Mouse (Mus musculus) kidney, embryonic 16.5 days (tissue): ENCODE data around the gene Hoxd11. TPM values are rescaled to one million over a fixed set of nuclear protein-coding genes. Genes with fewer than 3 reads are reported as not detected.

Experiments
- ATAC-seq: fragments of 200-750 bp; cut with Nextera tagmentation; 2 replicates; pipeline ENCODE4 v1.8.0; 2017; ENCODE audit warnings: moderate TSS enrichment; ENCODE audit not compliant: low FRiP score, low TSS enrichment
- H3K27ac ChIP-seq: fragments of 300-500 bp; sonication (generic); 2 replicates; pipeline ENCODE4 v1.5.1; 2014; ENCODE audit warnings: low read length
- H3K27me3 ChIP-seq: fragments of 300-500 bp; sonication (generic); 2 replicates; pipeline ENCODE4 v1.6.1; 2014; ENCODE audit warnings: low read length, control low read depth, mixed read lengths; ENCODE audit not compliant: insufficient read depth
- H3K36me3 ChIP-seq: fragments of 300-500 bp; sonication (generic); 2 replicates; pipeline ENCODE4 v1.6.1; 2014; ENCODE audit warnings: low read length, control low read depth, mixed read lengths; ENCODE audit not compliant: insufficient read depth
- H3K4me1 ChIP-seq: fragments of 300-500 bp; sonication (generic); 2 replicates; pipeline ENCODE4 v1.6.1; 2014; ENCODE audit warnings: low read length, control low read depth, mixed read lengths; ENCODE audit not compliant: insufficient read depth
- H3K4me2 ChIP-seq: fragments of 300-500 bp; sonication (generic); replicated peaks from 2 replicates; pipeline ENCODE4 v1.6.1; 2014; ENCODE audit warnings: low read depth, low read length
- H3K4me3 ChIP-seq: fragments of 300-500 bp; sonication (generic); 2 replicates; pipeline ENCODE4 v1.5.1; 2014; ENCODE audit warnings: mild to moderate bottlenecking, low read length
- H3K9ac ChIP-seq: fragments of 300-500 bp; sonication (generic); replicated peaks from 2 replicates; pipeline ENCODE4 v1.6.1; 2014; ENCODE audit warnings: low read length
- H3K9me3 ChIP-seq: fragments of 300-500 bp; sonication (generic); 2 replicates; pipeline ENCODE4 v1.6.1; 2016; ENCODE audit warnings: low read length, control low read depth
- WGBS: fragments of 180-500 bp; shearing (Covaris S2); extraction: QIAGEN DNeasy Blood & Tissue Kit; methylation state at CpG from one replicate; pipeline ENCODE4 v1.1.7; 2014; 5-methylcytosine and 5-hydroxymethylcytosine counted together
- polyA plus RNA-seq: library from polyadenylated mRNA; unstranded; fragments of >200 nt; fragmentation: Nextera tagmentation; extraction: Ambion mirVana; gene quantifications from 2 replicates; pipeline ENCODE4 v1.2.1, GENCODE M21; 2015

Gene Hoxd11
- polyA plus RNA-seq, 1 experiment from 2014 or later: 13.9 TPM

DNA sequence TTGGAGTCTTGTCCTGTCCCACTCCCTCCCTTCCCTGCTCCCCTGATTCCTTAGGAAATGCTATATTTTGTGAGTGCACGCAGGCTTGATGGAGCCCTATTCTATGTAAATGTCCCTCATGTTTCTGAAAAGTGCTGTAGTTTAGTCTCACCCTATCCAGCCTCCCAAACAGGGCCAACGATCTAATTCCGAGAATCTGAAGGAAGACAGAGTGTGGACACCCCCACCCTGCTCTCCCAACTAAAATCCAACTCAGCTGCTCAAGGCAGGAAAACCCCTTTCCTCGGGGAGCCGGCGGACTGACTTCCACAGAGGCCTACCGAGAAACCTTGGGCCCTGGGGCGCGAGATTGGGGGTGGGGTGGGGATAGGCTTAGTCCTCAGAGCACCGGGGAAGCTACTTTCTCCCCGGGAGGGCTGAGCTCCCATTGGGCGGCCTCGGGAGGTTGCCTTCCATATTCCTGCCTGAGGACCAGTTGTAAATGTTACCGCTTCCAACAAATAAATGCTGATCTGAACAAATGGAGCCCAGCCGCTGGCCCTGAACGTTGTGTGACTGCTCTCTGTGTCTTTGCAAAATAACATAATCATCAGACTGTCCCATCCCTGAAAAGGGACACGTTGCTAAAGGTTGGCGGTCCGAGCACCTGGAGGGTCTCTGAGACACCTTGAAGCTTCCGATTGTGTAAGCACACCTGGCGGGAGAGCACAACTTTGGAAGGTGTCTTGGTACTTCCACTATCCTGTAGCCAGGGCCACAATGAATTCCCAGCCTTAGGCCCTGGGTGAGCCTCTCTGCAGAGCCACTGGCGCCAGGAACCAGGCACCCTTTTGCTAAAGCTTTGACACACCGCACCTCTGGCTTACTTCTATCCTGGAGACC lies 20.5 kb downstream of the Hoxd11 start:
- Histone ChIP-seq H3K27ac (peak overlapping the region; percentile 99), H3K9me3 (no peaks in the 10 kb centered on the region), H3K4me2 (peak overlapping the region; percentile 80), H3K27me3 (no peaks in the 10 kb centered on the region), H3K9ac (peak overlapping the region; percentile 99), H3K4me3 (peak overlapping the region; percentile 82), H3K36me3 (no peaks in the 10 kb centered on the region), H3K4me1 (peaks cover 49% of the 10 kb centered on the region)
- ATAC-seq: no peak
- WGBS: 11% methylated on average over 23 of the region's 23 CpGs

DNA sequence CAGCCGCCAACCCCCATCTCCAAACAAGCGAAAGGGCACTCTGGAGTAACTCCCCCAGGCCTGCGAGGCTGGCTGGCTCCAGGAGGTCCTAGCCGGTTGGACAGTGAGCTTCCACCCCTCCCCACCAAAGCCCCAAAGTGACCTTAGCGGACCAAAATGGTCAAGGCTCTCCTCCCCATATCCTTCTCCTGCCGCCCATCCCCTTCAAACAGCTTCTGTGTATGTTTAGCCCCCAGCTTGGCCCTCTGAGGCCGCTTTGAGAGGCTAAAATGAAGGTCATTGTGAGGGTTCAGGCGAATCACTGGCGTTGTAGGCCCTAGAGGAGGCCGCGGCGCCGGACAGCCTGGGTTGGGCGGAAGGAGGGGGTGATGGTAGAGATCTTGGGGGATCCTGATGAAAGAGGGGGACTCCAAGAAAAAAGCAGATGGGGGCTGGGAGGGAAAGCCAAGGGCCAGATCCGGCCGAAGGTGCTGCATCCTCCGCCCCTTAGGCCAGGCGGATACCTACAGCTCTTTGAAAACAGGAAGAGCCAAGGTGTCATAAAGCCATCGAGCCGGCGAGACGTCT lies 21.3 kb downstream of the Hoxd11 start:
- peak overlapping the region; percentile 99 for H3K9ac ChIP-seq
- H3K4me1 ChIP-seq: peaks cover 43% of the 10 kb centered on the region
- H3K4me2 ChIP-seq: peak overlapping the region; percentile 80

GRCm38 (mm10) chr2:74701949-74702819 lies 22.8 kb downstream of the Hoxd11 start:
- peak overlapping the region; percentile 17 for H3K4me3 ChIP-seq
- no peak for ATAC-seq
- 14% methylated on average over 17 of the region's 17 CpGs for WGBS

More for the DNA sequence above, 21.3 kb downstream of the Hoxd11 start:
- peak overlapping the region; percentile 82 for H3K4me3 ChIP-seq
- no peaks in the 10 kb centered on the region for H3K27me3 ChIP-seq
- peak overlapping the region; percentile 99 for H3K27ac ChIP-seq
- WGBS: 9% methylated on average over 22 of the region's 22 CpGs
- H3K36me3 ChIP-seq: no peaks in the 10 kb centered on the region
- no peaks in the 10 kb centered on the region for H3K9me3 ChIP-seq
- 0 out of 2 replicates have a peak, but pooled peaks have one; percentile 5 for ATAC-seq

DNA sequence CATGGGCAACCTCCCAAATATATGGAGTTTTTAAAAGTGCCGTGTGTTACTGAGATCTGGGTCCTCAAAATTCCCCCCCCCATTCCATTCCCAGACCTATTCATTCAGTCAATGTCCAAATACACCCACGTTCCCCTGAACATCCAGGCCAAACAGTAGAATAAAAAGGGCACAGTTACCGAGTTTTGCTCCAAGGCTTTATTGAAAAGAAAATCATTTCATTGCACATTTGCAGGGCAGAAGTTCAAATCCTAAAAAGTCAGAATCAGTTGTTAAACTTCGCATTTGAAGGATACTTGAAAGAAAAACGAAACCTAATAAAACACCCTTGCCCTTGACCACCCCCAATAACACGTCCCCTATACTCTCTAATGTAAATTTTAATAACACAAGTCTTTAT lies 23.5 kb downstream of the Hoxd11 start:
- Histone ChIP-seq H3K9me3 (no peaks in the 10 kb centered on the region), H3K4me3 (peak overlapping the region; percentile 8), H3K4me1 (peaks cover 33% of the 10 kb centered on the region; the same call in 1 of the 2 replicates), H3K27me3 (no peaks in the 10 kb centered on the region), H3K27ac (peak overlapping the region; percentile 41; the same call in 1 of the 2 replicates), H3K9ac (no peak overlapping the region; the same call in 1 of the 2 replicates), H3K4me2 (peak overlapping the region; percentile 72), H3K36me3 (no peaks in the 10 kb centered on the region)
- WGBS: 38% methylated on average over 6 of the region's 6 CpGs
- no peak for ATAC-seq

More at GRCm38 (mm10) chr2:74701949-74702819, 22.8 kb downstream of the Hoxd11 start:
- peak overlapping the region; percentile 53; the same call in 1 of the 2 replicates for H3K9ac ChIP-seq
- H3K36me3 ChIP-seq: no peaks in the 10 kb centered on the region
- peaks cover 27% of the 10 kb centered on the region; the same call in 1 of the 2 replicates for H3K4me1 ChIP-seq
- peak overlapping the region; percentile 80 for H3K27ac ChIP-seq
- H3K27me3 ChIP-seq: no peaks in the 10 kb centered on the region
- H3K9me3 ChIP-seq: no peaks in the 10 kb centered on the region
- H3K4me2 ChIP-seq: peak overlapping the region; percentile 72

- H3K9me3 ChIP-seq: no peaks in the 10 kb centered on the region
- peaks cover 33% of the 10 kb centered on the region; the same call in 1 of the 2 replicates for H3K4me1 ChIP-seq
- peak overlapping the region; percentile 72 for H3K4me2 ChIP-seq
- peak overlapping the region; percentile 78 for H3K4me3 ChIP-seq
- no peaks in the 10 kb centered on the region for H3K27me3 ChIP-seq
- peak overlapping the region; percentile 99 for H3K9ac ChIP-seq
- peak overlapping the region; percentile 100 for H3K27ac ChIP-seq
- ATAC-seq: no peak
- WGBS: 19% methylated on average over 10 of the region's 10 CpGs
- H3K36me3 ChIP-seq: no peaks in the 10 kb centered on the region
These were observed 24.0 kb downstream of the Hoxd11 start for GRCm38 (mm10) chr2:74703317-74703716.

DNA sequence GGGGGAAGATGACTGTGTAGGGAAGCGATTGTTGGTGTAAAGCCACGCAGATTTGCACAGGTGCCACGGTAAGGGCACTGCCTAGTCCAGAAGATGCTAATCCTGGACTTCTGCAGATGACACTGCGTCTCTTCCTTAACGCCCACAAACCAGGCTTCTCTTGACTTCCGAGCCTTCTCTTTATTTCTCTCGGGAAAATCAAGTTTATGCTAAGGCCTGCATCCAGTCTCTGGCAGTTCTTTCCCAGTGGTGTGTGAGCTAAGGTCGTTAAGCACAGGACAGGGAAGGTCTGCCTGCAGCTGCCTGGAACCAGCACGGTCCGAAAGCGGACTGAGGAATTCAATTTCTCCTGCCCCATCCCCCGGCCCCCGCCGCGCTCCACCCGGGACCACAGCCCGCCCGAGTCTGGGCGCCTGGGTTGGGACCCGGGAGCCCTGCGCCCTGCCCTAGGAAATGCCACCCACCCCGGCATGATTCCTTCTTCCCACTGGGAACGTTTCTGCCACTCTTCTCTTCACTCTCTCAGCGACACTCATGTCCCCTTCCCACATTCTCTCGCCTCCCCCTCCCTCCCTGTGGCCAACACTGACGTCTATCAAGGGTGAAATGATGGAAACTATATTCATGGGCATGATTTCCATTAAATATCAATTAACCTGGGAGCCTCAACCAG lies 24.5 kb downstream of the Hoxd11 start:
- 11% methylated on average over 26 of the region's 26 CpGs for WGBS
- H3K4me3 ChIP-seq: peak overlapping the region; percentile 78
- peak overlapping the region; percentile 100 for H3K27ac ChIP-seq

GRCm38 (mm10) chr2:74704393-74704998 lies 25.1 kb downstream of the Hoxd11 start, which contains the start of gene Hoxd8:
Gene Hoxd8 (plus strand): TSS chr2:74704615.
- Histone ChIP-seq H3K36me3 (no peaks in the 10 kb centered on the region), H3K27me3 (no peaks in the 10 kb centered on the region), H3K9me3 (no peaks in the 10 kb centered on the region), H3K27ac (peak within 1 kb of the TSS; percentile 100), H3K4me3 (peak within 1 kb of the TSS; percentile 78), H3K9ac (peak within 1 kb of the TSS; percentile 99), H3K4me2 (peak within 1 kb of the TSS; percentile 72), H3K4me1 (peaks cover 41% of the 10 kb centered on the region)
- peak; percentile 76 for ATAC-seq
- WGBS: under 1% methylated on average over 50 of the region's 52 CpGs

More for the DNA sequence above, 24.5 kb downstream of the Hoxd11 start:
- Histone ChIP-seq H3K27me3 (no peaks in the 10 kb centered on the region), H3K9me3 (no peaks in the 10 kb centered on the region), H3K4me1 (peaks cover 35% of the 10 kb centered on the region; the same call in 1 of the 2 replicates), H3K4me2 (peak overlapping the region; percentile 72), H3K9ac (peak overlapping the region; percentile 99), H3K36me3 (no peaks in the 10 kb centered on the region)
- ATAC-seq: peak; percentile 57

DNA sequence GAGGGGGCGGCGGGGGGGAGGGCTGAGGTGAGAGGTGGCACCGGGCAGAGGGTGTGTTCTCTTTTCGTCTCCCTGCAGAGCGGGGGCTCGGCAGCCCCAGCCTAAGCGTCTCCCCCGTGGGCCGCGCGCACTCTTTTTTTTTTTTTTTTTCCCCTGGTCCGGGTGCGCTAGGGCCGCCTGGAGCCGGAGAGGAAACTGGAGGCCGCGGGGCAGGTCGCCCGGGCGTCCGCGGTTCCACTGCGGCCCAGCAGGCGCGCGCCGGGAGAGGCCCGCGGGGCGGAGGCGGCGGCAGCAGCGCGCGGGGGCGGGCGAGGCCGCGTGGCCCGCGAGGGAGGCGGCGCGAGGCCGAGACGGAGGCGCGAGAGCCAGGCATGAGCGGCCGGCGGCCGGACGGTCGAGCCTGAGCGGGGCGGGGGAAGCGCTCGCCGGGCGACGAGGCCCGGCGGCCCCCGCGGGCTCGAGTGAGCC lies 25.7 kb downstream of the Hoxd11 start:
- Histone ChIP-seq H3K9ac (peak overlapping the region; percentile 99), H3K4me2 (peak overlapping the region; percentile 72), H3K9me3 (no peaks in the 10 kb centered on the region), H3K36me3 (no peaks in the 10 kb centered on the region), H3K4me1 (peaks cover 43% of the 10 kb centered on the region), H3K27me3 (no peaks in the 10 kb centered on the region), H3K4me3 (peak overlapping the region; percentile 78), H3K27ac (peak overlapping the region; percentile 100)
- WGBS: under 1% methylated on average over 27 of the region's 66 CpGs
- ATAC-seq: peak; percentile 40
